Mouse (Mus musculus) MEL (cell line): Measurements from ENCODE around the gene Pde7b. TPM values are rescaled to one million over a fixed set of nuclear protein-coding genes. Genes with fewer than 3 reads are reported as not detected.

ENCODE experiments used
- DNase-seq: peaks from one replicate; pipeline ENCODE4 v3.0.0; 2011; ENCODE audit warnings: low read depth, low spot score
- H3K27ac ChIP-seq: 2 replicates; pipeline ENCODE4 v1.5.1; 2012; ENCODE audit warnings: low read depth, mild to moderate bottlenecking, control low read depth, low read length, moderate library complexity; ENCODE audit not compliant: control insufficient read depth
- H3K27me3 ChIP-seq, 2 experiments: fragments of 150-350 bp in 1 of 2; sonication (generic) in 1 of 2; 2 replicates each; pipeline ENCODE4 v1.6.1; 2012; ENCODE audit warnings: low read length in 2 of 2, mild to moderate bottlenecking in 2 of 2, improper control_type of control experiment in 1 of 2, moderate library complexity in 1 of 2; ENCODE audit not compliant: insufficient read depth in 2 of 2, control insufficient read depth in 1 of 2
- H3K36me3 ChIP-seq, 2 experiments: 2 replicates each; pipeline ENCODE4 v1.6.1; 2012 to 2014; ENCODE audit warnings: low read length in 2 of 2, improper control_type of control experiment in 1 of 2, inconsistent platforms in 1 of 2, mild to moderate bottlenecking in 1 of 2; ENCODE audit not compliant: insufficient read depth in 2 of 2, control insufficient read depth in 1 of 2
- H3K4me1 ChIP-seq, 2 experiments: fragments of 150-350 bp in 1 of 2; sonication (generic) in 1 of 2; 2 replicates each; pipeline ENCODE4 v1.6.1; 2012; ENCODE audit warnings: low read length in 2 of 2, improper control_type of control experiment in 1 of 2, mild to moderate bottlenecking in 1 of 2; ENCODE audit not compliant: insufficient read depth in 2 of 2, control insufficient read depth in 1 of 2
- H3K4me3 ChIP-seq, 2 experiments: fragments of 150-350 bp in 1 of 2; sonication (generic) in 1 of 2; 2 replicates each; pipeline ENCODE4 v1.5.1; 2012; ENCODE audit warnings: low read depth in 2 of 2, low read length in 2 of 2, mild to moderate bottlenecking in 2 of 2, moderate library complexity in 2 of 2, control low read depth in 1 of 2, improper control_type of control experiment in 1 of 2; ENCODE audit not compliant: control insufficient read depth in 1 of 2, insufficient read depth in 1 of 2
- H3K79me2 ChIP-seq: 2 replicates; pipeline ENCODE4 v1.6.1; 2012; ENCODE audit warnings: mild to moderate bottlenecking, low read length, moderate library complexity; ENCODE audit not compliant: control insufficient read depth, poor library complexity, insufficient read depth
- H3K9ac ChIP-seq: 2 replicates; pipeline ENCODE4 v1.6.1; 2012; ENCODE audit warnings: low read depth, mild to moderate bottlenecking, control low read depth, low read length, moderate library complexity; ENCODE audit not compliant: control insufficient read depth, poor library complexity, severe bottlenecking
- H3K9me3 ChIP-seq: fragments of 150-350 bp; sonication (generic); replicated peaks from 2 replicates; pipeline ENCODE4 v1.6.1; 2012; ENCODE audit warnings: mild to moderate bottlenecking, low read length, improper control_type of control experiment, moderate library complexity; ENCODE audit not compliant: insufficient read depth
- BHLHE40 ChIP-seq: IDR thresholded peaks from 2 replicates; pipeline ENCODE4 v1.6.1; 2012; ENCODE audit warnings: low read depth, mild to moderate bottlenecking, inconsistent platforms, low read length, improper control_type of control experiment, borderline replicate concordance
- CHD1 ChIP-seq: IDR thresholded peaks from 2 replicates; pipeline ENCODE4 v1.6.1; 2012; ENCODE audit warnings: low read depth, mild to moderate bottlenecking, inconsistent platforms, low read length, improper control_type of control experiment
- CTCF ChIP-seq, 3 experiments: IDR thresholded peaks in 2 of 3; conservative IDR thresholded peaks in 1 of 3; 2 replicates each; pipeline ENCODE4 v1.5.1; 2011 to 2012; ENCODE audit warnings: low read length in 3 of 3, low read depth in 2 of 3, mild to moderate bottlenecking in 2 of 3, improper control_type of control experiment in 1 of 3, inconsistent platforms in 1 of 3, mixed read lengths in 1 of 3, moderate library complexity in 1 of 3; ENCODE audit not compliant: control insufficient read depth in 1 of 3, insufficient read depth in 1 of 3, poor library complexity in 1 of 3, severe bottlenecking in 1 of 3
- E2F4 ChIP-seq: IDR thresholded peaks from 2 replicates; pipeline ENCODE4 v1.6.1; 2011; ENCODE audit warnings: low read depth, low read length, improper control_type of control experiment, borderline replicate concordance
- ETS1 ChIP-seq: IDR thresholded peaks from 2 replicates; pipeline ENCODE4 v1.6.1; 2012; ENCODE audit warnings: low read depth, mild to moderate bottlenecking, inconsistent platforms, low read length, improper control_type of control experiment, moderate library complexity
- GABPA ChIP-seq: IDR thresholded peaks from 2 replicates; pipeline ENCODE4 v1.6.1; 2012; ENCODE audit warnings: low read depth, mild to moderate bottlenecking, inconsistent platforms, low read length, improper control_type of control experiment, moderate library complexity
- HCFC1 ChIP-seq: IDR thresholded peaks from 2 replicates; pipeline ENCODE4 v1.6.1; 2012; ENCODE audit warnings: low read depth, mild to moderate bottlenecking, inconsistent platforms, low read length, improper control_type of control experiment, moderate library complexity
- MAFK ChIP-seq: IDR thresholded peaks from 2 replicates; pipeline ENCODE4 v1.6.1; 2011; ENCODE audit warnings: low read depth, mild to moderate bottlenecking, low read length, improper control_type of control experiment, borderline replicate concordance
- MAX ChIP-seq: IDR thresholded peaks from 2 replicates; pipeline ENCODE4 v1.6.1; 2011; ENCODE audit warnings: low read length, improper control_type of control experiment
- MAZ ChIP-seq: IDR thresholded peaks from 2 replicates; pipeline ENCODE4 v1.6.1; 2012; ENCODE audit warnings: low read depth, mild to moderate bottlenecking, inconsistent platforms, low read length, improper control_type of control experiment
- MEF2A ChIP-seq: IDR thresholded peaks from 2 replicates; pipeline ENCODE4 v1.6.1; 2014; ENCODE audit warnings: low read depth, mild to moderate bottlenecking, inconsistent platforms, low read length, improper control_type of control experiment; ENCODE audit not compliant: poor library complexity, insufficient replicate concordance, severe bottlenecking; ENCODE audit errors: extremely low read depth
- MXI1 ChIP-seq: IDR thresholded peaks from 2 replicates; pipeline ENCODE4 v1.6.1; 2011; ENCODE audit warnings: mild to moderate bottlenecking, low read depth, low read length, improper control_type of control experiment
- MYC ChIP-seq: IDR thresholded peaks from 2 replicates; pipeline ENCODE4 v1.6.1; 2011; ENCODE audit warnings: low read depth, mild to moderate bottlenecking, low read length, improper control_type of control experiment, moderate library complexity
- NELFE ChIP-seq: IDR thresholded peaks from 2 replicates; pipeline ENCODE4 v1.6.1; 2011; ENCODE audit warnings: low read depth, low read length, improper control_type of control experiment
- NRF1 ChIP-seq: IDR thresholded peaks from 2 replicates; pipeline ENCODE4 v1.6.1; 2014; ENCODE audit warnings: low read depth, mild to moderate bottlenecking, inconsistent platforms, low read length, improper control_type of control experiment, moderate library complexity; ENCODE audit not compliant: poor library complexity, insufficient read depth, severe bottlenecking
- POLR2AphosphoS2 ChIP-seq: IDR thresholded peaks from 2 replicates; pipeline ENCODE4 v1.6.1; 2011; ENCODE audit warnings: low read length, improper control_type of control experiment
- SMC3 ChIP-seq: IDR thresholded peaks from 2 replicates; pipeline ENCODE4 v1.6.1; 2011; ENCODE audit warnings: low read depth, low read length, improper control_type of control experiment
- TBP ChIP-seq: IDR thresholded peaks from 2 replicates; pipeline ENCODE4 v1.8.0; 2011; ENCODE audit warnings: low read depth, low read length, improper control_type of control experiment
- UBTF ChIP-seq: IDR thresholded peaks from 2 replicates; pipeline ENCODE4 v1.6.1; 2012; ENCODE audit warnings: low read depth, mild to moderate bottlenecking, inconsistent platforms, low read length, improper control_type of control experiment, moderate library complexity, borderline replicate concordance; ENCODE audit not compliant: insufficient read depth
- USF2 ChIP-seq, 2 experiments: IDR thresholded peaks; 2 replicates each; pipeline ENCODE4 v1.6.1; 2011 to 2012; ENCODE audit warnings: improper control_type of control experiment in 2 of 2, low read length in 2 of 2, borderline replicate concordance in 1 of 2, inconsistent platforms in 1 of 2, low read depth in 1 of 2, mild to moderate bottlenecking in 1 of 2; ENCODE audit not compliant: insufficient read depth in 1 of 2
- ZKSCAN1 ChIP-seq: IDR thresholded peaks from 2 replicates; pipeline ENCODE4 v1.6.1; 2012; ENCODE audit warnings: low read depth, mild to moderate bottlenecking, inconsistent platforms, low read length, improper control_type of control experiment, moderate library complexity
- polyA plus RNA-seq, 2 experiments: library from polyadenylated mRNA; stranded (reverse) in 1 of 2; unstranded in 1 of 2; fragments of >175 nt in 1 of 2; fragments of >200 nt in 1 of 2; gene quantifications; 2 replicates each; pipeline versions ENCODE4 v1.2.1 to v1.2.4; 2012; ENCODE audit warnings: low replicate concordance in 2 of 2, low read depth in 1 of 2; ENCODE audit not compliant: insufficient read length in 2 of 2, insufficient read depth in 1 of 2, missing spikeins in 1 of 2
- total RNA-seq: library from RNA; depleted of rRNA; stranded (reverse); fragments of 300-350 nt; gene quantifications from 2 replicates; pipeline ENCODE4 v1.2.3, GENCODE M21; 2012

Pde7b gene
- total and polyA plus RNA-seq, 3 experiments = 0.04 TPM; not detected in 2

- no peak overlapping the region for H3K9ac ChIP-seq
- no peaks in the 10 kb centered on the region for H3K9me3 ChIP-seq
- no peaks in the 10 kb centered on the region; a peak in 3 of 4 replicates for H3K27me3 ChIP-seq
- DNase-seq = no peak
- no peak overlapping the region for H3K27ac ChIP-seq
- H3K4me3 ChIP-seq = no peak overlapping the region
- no peaks in the 10 kb centered on the region for H3K36me3 ChIP-seq
- H3K4me1 ChIP-seq = no peaks in the 10 kb centered on the region
- H3K79me2 ChIP-seq = no peaks in the 10 kb centered on the region
- TF ChIP-seq UBTF = no peak
Observed at GRCm38 (mm10) chr10:20659268-20659667, 65.6 kb downstream of the Pde7b start.

DNA sequence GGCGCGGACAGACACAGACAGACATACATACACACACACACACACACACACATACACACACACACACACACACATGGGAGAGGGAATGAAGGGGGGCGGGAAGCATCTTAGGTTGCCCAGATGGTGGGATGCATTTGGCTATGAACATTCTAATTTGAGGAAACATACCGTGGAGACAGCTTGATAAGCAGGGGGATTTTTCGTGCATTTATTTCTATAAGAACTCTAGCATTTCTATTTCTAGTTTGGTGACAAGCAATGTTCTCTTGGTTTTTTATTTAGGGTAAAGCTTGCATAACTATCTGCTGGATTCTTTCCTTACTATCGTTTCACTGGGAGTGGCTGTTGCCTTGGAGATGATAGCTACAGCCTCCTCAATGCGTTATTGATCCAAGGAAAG is 66.2 kb downstream of the Pde7b start:
- DNase-seq = no peak
- TF ChIP-seq HCFC1 (no peak), E2F4 (no peak), POLR2AphosphoS2 (no peak), ETS1 (no peak), GABPA (no peak), ZKSCAN1 (no peak), MAX (no peak), MAZ (no peak), MEF2A (no peak), USF2 (IDR thresholded peaks at IDR 0.05; ENCODE audit: borderline replicate concordance in 1 of 2, insufficient read depth in 1 of 2, low read depth in 1 of 2, low read length in 2 of 2) (no peak)
- TF ChIP-seq, all 39 proteins: peak for 0
- Histone ChIP-seq H3K4me1 (no peaks in the 10 kb centered on the region), H3K79me2 (no peaks in the 10 kb centered on the region), H3K27me3 (no peaks in the 10 kb centered on the region; a peak in 3 of 4 replicates), H3K9me3 (no peaks in the 10 kb centered on the region), H3K4me3 (no peak overlapping the region), H3K27ac (no peak overlapping the region), H3K9ac (no peak overlapping the region), H3K36me3 (no peaks in the 10 kb centered on the region)

- H3K4me3 ChIP-seq = no peak overlapping the region
- TF ChIP-seq TBP (no peak), E2F4 (no peak), SMC3 (no peak), CHD1 (no peak), MYC (no peak), MXI1 (no peak), HCFC1 (no peak), MAFK (no peak), CTCF (IDR thresholded peaks at IDR 0.05 in 2 of 3, conservative IDR thresholded peaks at IDR 0.05 in 1 of 3; ENCODE audit: control insufficient read depth in 1 of 3, insufficient read depth in 1 of 3, low read depth in 2 of 3, low read length in 3 of 3, poor library complexity in 1 of 3, severe bottlenecking in 1 of 3) (no peak), GABPA (no peak), NRF1 (no peak), BHLHE40 (no peak), NELFE (no peak)
- no peak overlapping the region for H3K27ac ChIP-seq
- H3K79me2 ChIP-seq = no peaks in the 10 kb centered on the region
- H3K4me1 ChIP-seq = no peaks in the 10 kb centered on the region
- H3K9ac ChIP-seq = no peak overlapping the region
- no peak for DNase-seq
- no peaks in the 10 kb centered on the region for H3K9me3 ChIP-seq
- H3K36me3 ChIP-seq = no peaks in the 10 kb centered on the region
- H3K27me3 ChIP-seq = no peaks in the 10 kb centered on the region; a peak in 3 of 4 replicates
Observed at GRCm38 (mm10) chr10:20657316-20658081, 67.4 kb downstream of the Pde7b start.
